Mouse (Mus musculus): ENCODE measurements at regions not wholly inside any gene's neighbourhood (a gene's known extent, or its start where the extent isn't known, plus 50 kb on each side); places are given as distances from the start of the nearest gene placed in this dataset.

GRCm38 (mm10) chr12:7853876-7854275, 123.6 kb upstream of the Apob start:
- no peak for ATAC-seq (ENCODE audit: low FRiP score, low read depth)
- H3K36me3 ChIP-seq, result no peaks in the 10 kb centered on the region

GRCm38 (mm10) chr12:7855683-7856082, 121.8 kb upstream of the Apob start:
- H3K27ac ChIP-seq, result no peak overlapping the region
- 92% methylated on average over 2 of the region's 2 CpGs for WGBS

More at GRCm38 (mm10) chr12:7853876-7854275, 123.6 kb upstream of the Apob start:
- WGBS, result 73% methylated on average over 2 of the region's 2 CpGs
- H3K4me3 ChIP-seq, result no peak overlapping the region
- no peak overlapping the region for H3K9ac ChIP-seq
- H3K27me3 ChIP-seq, result no peaks in the 10 kb centered on the region
- no peak overlapping the region for H3K4me2 ChIP-seq (replicated peaks)
- H3K9me3 ChIP-seq, result no peaks in the 10 kb centered on the region
- H3K4me1 ChIP-seq, result no peaks in the 10 kb centered on the region
- H3K27ac ChIP-seq, result no peak overlapping the region

DNA sequence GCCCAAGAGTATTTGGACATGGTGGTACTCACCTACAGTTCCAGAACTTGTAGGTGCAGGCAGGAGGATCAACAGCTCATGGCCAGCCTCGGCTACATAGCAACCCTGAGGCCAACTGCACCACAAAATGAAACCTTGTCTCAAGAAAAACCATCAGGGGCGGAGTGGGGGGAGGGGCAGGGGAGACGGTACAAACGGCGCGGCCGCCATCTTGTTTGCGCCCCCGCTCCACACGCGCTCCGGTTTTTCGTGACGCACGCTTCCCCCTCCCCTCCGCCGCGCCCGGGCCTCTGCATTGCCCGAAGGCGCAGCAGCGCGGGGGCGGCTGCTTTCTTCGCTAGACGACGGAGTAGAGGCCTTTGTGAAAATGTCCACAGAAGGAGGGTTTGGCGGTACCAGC, 117.9 kb upstream of the Apob start:
- Histone ChIP-seq H3K4me2 (replicated peaks) (no peak overlapping the region), H3K9ac (no peak overlapping the region)

More at GRCm38 (mm10) chr12:7855683-7856082, 121.8 kb upstream of the Apob start:
- no peak for ATAC-seq (ENCODE audit: low FRiP score, low read depth)
- no peaks in the 10 kb centered on the region for H3K4me1 ChIP-seq
- H3K4me2 ChIP-seq (replicated peaks), result no peak overlapping the region
- no peaks in the 10 kb centered on the region for H3K9me3 ChIP-seq
- H3K4me3 ChIP-seq, result no peak overlapping the region
- H3K27me3 ChIP-seq, result no peaks in the 10 kb centered on the region
- H3K36me3 ChIP-seq, result no peaks in the 10 kb centered on the region
- no peak overlapping the region for H3K9ac ChIP-seq

GRCm38 (mm10) chr12:7870004-7870403, 107.4 kb upstream of the Apob start:
- WGBS, result 72% methylated on average over 3 of the region's 3 CpGs
- Histone ChIP-seq H3K9me3 (no peaks in the 10 kb centered on the region), H3K27me3 (no peaks in the 10 kb centered on the region), H3K36me3 (no peaks in the 10 kb centered on the region), H3K4me1 (no peaks in the 10 kb centered on the region), H3K9ac (no peak overlapping the region), H3K4me2 (replicated peaks) (no peak overlapping the region), H3K4me3 (no peak overlapping the region), H3K27ac (no peak overlapping the region)
- no peak for ATAC-seq (ENCODE audit: low FRiP score, low read depth)

More for the DNA sequence above, 117.9 kb upstream of the Apob start:
- Histone ChIP-seq H3K27ac (no peak overlapping the region), H3K36me3 (no peaks in the 10 kb centered on the region), H3K27me3 (no peaks in the 10 kb centered on the region), H3K9me3 (no peaks in the 10 kb centered on the region), H3K4me3 (no peak overlapping the region), H3K4me1 (no peaks in the 10 kb centered on the region)
- no peak for ATAC-seq (ENCODE audit: low FRiP score, low read depth)
- WGBS, result 85% methylated on average over 28 of the region's 28 CpGs

GRCm38 (mm10) chr12:7870473-7870872, 107.0 kb upstream of the Apob start:
- ATAC-seq (ENCODE audit: low FRiP score, low read depth), result no peak
- H3K27ac ChIP-seq, result no peak overlapping the region
- H3K4me1 ChIP-seq, result no peaks in the 10 kb centered on the region
- H3K9ac ChIP-seq, result no peak overlapping the region
- H3K4me2 ChIP-seq (replicated peaks), result no peak overlapping the region
- H3K9me3 ChIP-seq, result no peaks in the 10 kb centered on the region
- no peak overlapping the region for H3K4me3 ChIP-seq
- H3K27me3 ChIP-seq, result no peaks in the 10 kb centered on the region
- H3K36me3 ChIP-seq, result no peaks in the 10 kb centered on the region
- 71% methylated on average over 5 of the region's 5 CpGs for WGBS

DNA sequence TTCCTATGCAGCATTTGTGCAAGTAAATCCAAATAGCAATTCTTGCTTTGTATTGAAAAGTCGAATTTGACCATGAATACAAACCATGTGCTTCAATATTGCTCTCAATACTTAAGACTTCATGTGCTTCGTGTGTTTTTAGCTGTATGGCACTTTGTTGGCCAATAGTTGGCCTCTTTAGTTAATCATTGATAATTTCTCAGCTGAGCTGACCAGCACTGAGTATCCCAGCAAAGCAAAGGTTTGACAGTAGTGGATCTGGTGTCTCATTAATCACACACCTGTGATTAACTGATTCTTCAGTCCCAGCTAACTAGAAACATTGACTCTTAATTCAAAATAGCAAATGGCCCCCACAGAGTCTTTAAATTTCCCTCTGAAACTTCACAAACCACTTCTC, 102.0 kb upstream of the Apob start:
- 69% methylated on average over 2 of the region's 2 CpGs for WGBS
- ATAC-seq (ENCODE audit: low FRiP score, low read depth), result no peak
- H3K9ac ChIP-seq, result no peak overlapping the region

GRCm38 (mm10) chr12:7876302-7877063, 101.0 kb upstream of the Apob start:
- Histone ChIP-seq H3K9me3 (no peaks in the 10 kb centered on the region), H3K27me3 (no peaks in the 10 kb centered on the region), H3K27ac (no peak overlapping the region), H3K4me1 (no peaks in the 10 kb centered on the region), H3K9ac (no peak overlapping the region), H3K36me3 (no peaks in the 10 kb centered on the region), H3K4me2 (replicated peaks) (no peak overlapping the region), H3K4me3 (no peak overlapping the region)
- WGBS, result 83% methylated on average over 11 of the region's 11 CpGs
- ATAC-seq (ENCODE audit: low FRiP score, low read depth), result no peak

More for the DNA sequence above, 102.0 kb upstream of the Apob start:
- H3K9me3 ChIP-seq, result no peaks in the 10 kb centered on the region
- no peak overlapping the region for H3K27ac ChIP-seq
- H3K4me1 ChIP-seq, result no peaks in the 10 kb centered on the region
- no peaks in the 10 kb centered on the region for H3K36me3 ChIP-seq
- no peak overlapping the region for H3K4me2 ChIP-seq (replicated peaks)
- H3K4me3 ChIP-seq, result no peak overlapping the region
- no peaks in the 10 kb centered on the region for H3K27me3 ChIP-seq

DNA sequence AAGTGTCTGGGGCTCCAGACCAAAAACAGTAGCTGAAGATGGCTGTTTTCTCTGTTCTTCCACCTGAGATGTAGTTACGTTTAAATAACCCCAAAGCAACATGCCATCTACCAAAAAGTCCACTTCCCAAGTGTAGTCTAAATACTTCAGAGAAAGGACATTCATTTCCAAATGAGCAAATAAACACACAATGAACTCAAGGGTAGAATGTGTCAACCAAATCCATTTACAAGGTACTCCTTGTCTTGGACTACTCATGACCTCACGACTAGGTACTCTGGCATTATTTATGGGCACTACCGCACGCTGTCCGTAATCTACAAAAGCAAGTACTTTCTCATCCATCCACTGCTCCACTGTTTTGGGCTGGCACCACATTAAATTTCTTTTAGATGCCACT, 98.7 kb upstream of the Apob start:
- Histone ChIP-seq H3K27ac (no peak overlapping the region), H3K36me3 (no peaks in the 10 kb centered on the region), H3K4me3 (no peak overlapping the region), H3K9me3 (no peaks in the 10 kb centered on the region), H3K27me3 (no peaks in the 10 kb centered on the region), H3K4me1 (no peaks in the 10 kb centered on the region), H3K9ac (no peak overlapping the region), H3K4me2 (replicated peaks) (no peak overlapping the region)
- 89% methylated on average over 5 of the region's 5 CpGs for WGBS
- ATAC-seq (ENCODE audit: low FRiP score, low read depth), result no peak

- no peak for ATAC-seq (ENCODE audit: low FRiP score, low read depth)
Measured at GRCm38 (mm10) chr12:7896156-7896555, 81.3 kb upstream of the Apob start.

GRCm38 (mm10) chr12:7905329-7905728, 72.1 kb upstream of the Apob start:
- Histone ChIP-seq H3K27ac (no peak overlapping the region), H3K9ac (no peak overlapping the region), H3K4me3 (no peak overlapping the region), H3K4me2 (replicated peaks) (no peak overlapping the region), H3K4me1 (no peaks in the 10 kb centered on the region), H3K9me3 (no peaks in the 10 kb centered on the region), H3K27me3 (no peaks in the 10 kb centered on the region), H3K36me3 (no peaks in the 10 kb centered on the region)
- WGBS, result 84% methylated on average over 2 of the region's 2 CpGs
- no peak for ATAC-seq (ENCODE audit: low FRiP score, low read depth)

More at GRCm38 (mm10) chr12:7896156-7896555, 81.3 kb upstream of the Apob start:
- WGBS, result 48% methylated on average over 2 of the region's 2 CpGs
- H3K4me2 ChIP-seq (replicated peaks), result no peak overlapping the region
- no peaks in the 10 kb centered on the region for H3K9me3 ChIP-seq
- H3K36me3 ChIP-seq, result no peaks in the 10 kb centered on the region
- H3K4me1 ChIP-seq, result no peaks in the 10 kb centered on the region
- H3K27ac ChIP-seq, result no peak overlapping the region
- no peaks in the 10 kb centered on the region for H3K27me3 ChIP-seq
- no peak overlapping the region for H3K9ac ChIP-seq
- no peak overlapping the region for H3K4me3 ChIP-seq

- no peak overlapping the region for H3K4me2 ChIP-seq (replicated peaks)
- H3K27me3 ChIP-seq, result no peaks in the 10 kb centered on the region
- no peaks in the 10 kb centered on the region for H3K4me1 ChIP-seq
- H3K9me3 ChIP-seq, result no peaks in the 10 kb centered on the region
- no peak overlapping the region for H3K27ac ChIP-seq
- no peak overlapping the region for H3K4me3 ChIP-seq
- ATAC-seq (ENCODE audit: low FRiP score, low read depth), result no peak
- no peaks in the 10 kb centered on the region for H3K36me3 ChIP-seq
- WGBS, result 73% methylated on average over 2 of the region's 2 CpGs
- no peak overlapping the region for H3K9ac ChIP-seq
Measured at GRCm38 (mm10) chr12:7906831-7907230, 70.6 kb upstream of the Apob start.

GRCm38 (mm10) chr12:7909746-7910360, 67.6 kb upstream of the Apob start:
- Histone ChIP-seq H3K4me1 (no peaks in the 10 kb centered on the region), H3K27me3 (no peaks in the 10 kb centered on the region), H3K27ac (no peak overlapping the region), H3K9me3 (no peaks in the 10 kb centered on the region), H3K36me3 (no peaks in the 10 kb centered on the region), H3K4me2 (replicated peaks) (no peak overlapping the region), H3K4me3 (no peak overlapping the region), H3K9ac (no peak overlapping the region)
- ATAC-seq (ENCODE audit: low FRiP score, low read depth), result no peak
- WGBS, result 67% methylated on average over 9 of the region's 9 CpGs

DNA sequence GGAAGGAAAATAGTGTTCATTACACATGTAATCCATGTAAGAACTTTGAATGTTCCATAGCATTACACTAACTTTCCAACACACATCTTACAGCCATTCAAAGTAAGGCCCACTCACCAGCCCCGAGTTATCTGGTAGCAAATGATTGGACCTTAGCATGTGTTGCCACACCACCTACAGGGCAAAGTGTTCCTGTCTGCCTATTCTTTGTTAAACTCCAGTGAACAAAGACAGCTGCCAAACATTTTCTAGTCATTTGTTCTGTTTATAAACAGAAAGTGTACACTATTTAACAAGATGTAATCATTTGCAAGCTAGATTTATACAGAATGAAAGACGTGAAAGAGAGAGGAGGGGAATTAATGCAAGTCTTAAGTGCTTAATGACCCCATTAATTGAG, 66.9 kb upstream of the Apob start:
- Histone ChIP-seq H3K9me3 (no peaks in the 10 kb centered on the region), H3K36me3 (no peaks in the 10 kb centered on the region), H3K27me3 (no peaks in the 10 kb centered on the region), H3K9ac (no peak overlapping the region), H3K4me3 (no peak overlapping the region), H3K4me2 (replicated peaks) (no peak overlapping the region), H3K27ac (no peak overlapping the region), H3K4me1 (no peaks in the 10 kb centered on the region)
- no peak for ATAC-seq (ENCODE audit: low FRiP score, low read depth)
- WGBS, result 55% methylated on average over 2 of the region's 2 CpGs
